Mouse (Mus musculus) MEL (cell line): Measurements from ENCODE around the gene 4930442H23Rik.

Experiments used
- EP300 ChIP-seq, 2 experiments: IDR thresholded peaks; 2 replicates each; pipeline ENCODE4 v1.6.1; 2011; ENCODE audit warnings: improper control_type of control experiment in 2 of 2, low read length in 2 of 2, low read depth in 1 of 2, mild to moderate bottlenecking in 1 of 2
- MAX ChIP-seq: IDR thresholded peaks from 2 replicates; pipeline ENCODE4 v1.6.1; 2011; ENCODE audit warnings: low read length, improper control_type of control experiment
- POLR2A ChIP-seq, 2 experiments: IDR thresholded peaks; 2 replicates each; pipeline ENCODE4 v1.6.1; 2011 to 2012; ENCODE audit warnings: low read length in 2 of 2, mild to moderate bottlenecking in 2 of 2, control low read depth in 1 of 2, improper control_type of control experiment in 1 of 2, low read depth in 1 of 2, moderate library complexity in 1 of 2; ENCODE audit not compliant: control insufficient read depth in 1 of 2, insufficient read depth in 1 of 2, poor library complexity in 1 of 2

- TF ChIP-seq POLR2A (IDR thresholded peaks at IDR 0.05; ENCODE audit: control insufficient read depth in 1 of 2, insufficient read depth in 1 of 2, low read depth in 1 of 2, low read length in 2 of 2, poor library complexity in 1 of 2): no peak
- TF ChIP-seq MAX: no peak
- no peak for TF ChIP-seq EP300 (IDR thresholded peaks at IDR 0.05; ENCODE audit: low read depth in 1 of 2, low read length in 2 of 2)
Measured at GRCm38 (mm10) chr10:81192968-81193501, 9.4 kb upstream of the 4930442H23Rik start.
